Mouse (Mus musculus) kidney, adult 2 months (tissue): ENCODE results near the gene Fam228a.

ENCODE experiments used
- CTCF ChIP-seq: fragments of 200-500 bp; conservative IDR thresholded peaks from 2 replicates; pipeline ENCODE4 v1.5.1; 2011; ENCODE audit warnings: low read depth, mild to moderate bottlenecking, control low read depth, low read length, moderate library complexity, mixed read lengths; ENCODE audit not compliant: insufficient read depth, insufficient read length
- POLR2A ChIP-seq: fragments of 200-500 bp; IDR thresholded peaks from one replicate; pipeline ENCODE4 v1.6.1; 2011; ENCODE audit warnings: low read depth, low read length, control low read depth

GRCm38 (mm10) chr12:4694534-4694933 lies 43.7 kb downstream of the Fam228a start:
- TF ChIP-seq POLR2A (no peak), CTCF (no peak)
